Mouse (Mus musculus): ENCODE results near the gene Paqr5. TPM values are rescaled to one million over a fixed set of nuclear protein-coding genes. Genes with fewer than 3 reads are reported as not detected.

Gene Paqr5
- polyA plus RNA-seq, 1 experiment: 0.93 TPM

GRCm38 (mm10) chr9:61925086-61925660 is 101.5 kb downstream of the Paqr5 start:
- no peak overlapping the region for H3K9ac ChIP-seq (ENCODE audit: low read depth, poor library complexity, severe bottlenecking)
- H3K36me3 ChIP-seq (ENCODE audit: control insufficient read depth, insufficient read depth, low read length, poor library complexity, severe bottlenecking): peaks cover 76% of the 10 kb centered on the region
- no peaks in the 10 kb centered on the region for H3K9me3 ChIP-seq (replicated peaks; ENCODE audit: control insufficient read depth, insufficient read depth, low read length, poor library complexity, severe bottlenecking)
- H3K27me3 ChIP-seq (ENCODE audit: control insufficient read depth, insufficient read depth, low read length, poor library complexity, severe bottlenecking): no peaks in the 10 kb centered on the region
- H3K4me3 ChIP-seq (ENCODE audit: low read depth, low read length): no peak overlapping the region
- no peak for TF ChIP-seq POLR2A (IDR thresholded peaks at IDR 0.05; ENCODE audit: insufficient read depth, low read length)
- TF ChIP-seq EP300 (IDR thresholded peaks at IDR 0.05; ENCODE audit: insufficient read depth, low read depth, low read length): no peak
- no peak for TF ChIP-seq CTCF (IDR thresholded peaks at IDR 0.05; ENCODE audit: low read depth, low read length)
- H3K4me1 ChIP-seq (ENCODE audit: control insufficient read depth, insufficient read depth, low read length): no peaks in the 10 kb centered on the region
- no peak overlapping the region for H3K27ac ChIP-seq (ENCODE audit: insufficient read depth, low read length)

GRCm38 (mm10) chr9:61920331-61920730 is 106.3 kb downstream of the Paqr5 start:
- no peak overlapping the region for H3K4me3 ChIP-seq (ENCODE audit: low read depth, low read length)
- H3K36me3 ChIP-seq (ENCODE audit: control insufficient read depth, insufficient read depth, low read length, poor library complexity, severe bottlenecking): peaks cover 69% of the 10 kb centered on the region
- H3K9me3 ChIP-seq (replicated peaks; ENCODE audit: control insufficient read depth, insufficient read depth, low read length, poor library complexity, severe bottlenecking): no peaks in the 10 kb centered on the region
- no peaks in the 10 kb centered on the region for H3K4me1 ChIP-seq (ENCODE audit: control insufficient read depth, insufficient read depth, low read length)
- TF ChIP-seq CTCF (IDR thresholded peaks at IDR 0.05; ENCODE audit: low read depth, low read length): no peak
- H3K9ac ChIP-seq (ENCODE audit: low read depth, poor library complexity, severe bottlenecking): no peak overlapping the region
- no peak overlapping the region for H3K27ac ChIP-seq (ENCODE audit: insufficient read depth, low read length)
- H3K27me3 ChIP-seq (ENCODE audit: control insufficient read depth, insufficient read depth, low read length, poor library complexity, severe bottlenecking): no peaks in the 10 kb centered on the region

DNA sequence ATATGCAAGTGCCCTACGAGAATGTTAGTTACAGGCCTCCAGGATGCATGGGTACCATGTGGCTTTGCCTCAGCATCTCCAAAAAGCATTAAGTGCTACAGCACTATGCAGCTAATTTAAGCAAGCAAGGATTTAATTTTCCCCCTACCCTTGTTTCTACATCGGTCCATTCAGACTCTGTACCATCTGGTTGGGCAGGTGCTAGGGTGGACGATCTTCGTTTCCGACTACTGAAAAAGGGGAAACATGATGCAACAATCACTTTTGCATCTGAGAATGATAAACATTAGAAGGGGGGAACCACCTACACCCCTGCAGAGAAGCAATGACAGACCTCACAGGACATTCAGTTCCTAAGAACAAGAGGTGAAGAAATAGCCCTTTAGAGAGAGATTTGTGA is 107.2 kb downstream of the Paqr5 start:
- Histone ChIP-seq H3K4me1 (ENCODE audit: control insufficient read depth, insufficient read depth, low read length) (no peaks in the 10 kb centered on the region), H3K36me3 (ENCODE audit: control insufficient read depth, insufficient read depth, low read length, poor library complexity, severe bottlenecking) (peaks cover 61% of the 10 kb centered on the region), H3K27me3 (ENCODE audit: control insufficient read depth, insufficient read depth, low read length, poor library complexity, severe bottlenecking) (no peaks in the 10 kb centered on the region), H3K4me3 (ENCODE audit: low read depth, low read length) (no peak overlapping the region), H3K9ac (ENCODE audit: low read depth, poor library complexity, severe bottlenecking) (no peak overlapping the region), H3K9me3 (replicated peaks; ENCODE audit: control insufficient read depth, insufficient read depth, low read length, poor library complexity, severe bottlenecking) (no peaks in the 10 kb centered on the region), H3K27ac (ENCODE audit: insufficient read depth, low read length) (no peak overlapping the region)
- TF ChIP-seq CTCF (IDR thresholded peaks at IDR 0.05; ENCODE audit: low read depth, low read length): no peak
- TF ChIP-seq POLR2A (IDR thresholded peaks at IDR 0.05; ENCODE audit: insufficient read depth, low read length): no peak
- no peak for TF ChIP-seq EP300 (IDR thresholded peaks at IDR 0.05; ENCODE audit: insufficient read depth, low read depth, low read length)

DNA sequence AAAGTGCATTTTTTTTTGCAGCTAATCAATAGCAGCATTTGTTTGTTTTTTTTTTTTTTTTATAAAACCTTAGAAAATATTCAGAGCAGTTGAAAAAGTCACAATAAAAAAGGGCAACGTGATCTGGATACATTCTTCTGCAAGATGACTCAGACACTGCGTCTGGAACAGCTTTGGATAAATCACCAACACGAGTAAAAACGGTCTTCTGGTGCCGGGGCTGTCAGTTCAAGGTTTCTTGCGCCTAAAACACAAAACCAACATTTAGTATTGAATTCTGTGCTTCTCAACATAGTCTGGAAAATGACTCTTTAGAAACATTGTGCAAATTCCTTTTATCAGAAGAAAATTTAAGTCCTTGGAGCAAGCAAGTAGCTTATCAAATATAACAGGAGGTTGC is 109.2 kb downstream of the Paqr5 start:
- H3K36me3 ChIP-seq (ENCODE audit: control insufficient read depth, insufficient read depth, low read length, poor library complexity, severe bottlenecking): peaks cover 61% of the 10 kb centered on the region
- no peaks in the 10 kb centered on the region for H3K4me1 ChIP-seq (ENCODE audit: control insufficient read depth, insufficient read depth, low read length)
- H3K4me3 ChIP-seq (ENCODE audit: low read depth, low read length): no peak overlapping the region
- H3K27ac ChIP-seq (ENCODE audit: insufficient read depth, low read length): no peak overlapping the region
- no peaks in the 10 kb centered on the region for H3K27me3 ChIP-seq (ENCODE audit: control insufficient read depth, insufficient read depth, low read length, poor library complexity, severe bottlenecking)
- no peak overlapping the region for H3K9ac ChIP-seq (ENCODE audit: low read depth, poor library complexity, severe bottlenecking)
- TF ChIP-seq EP300 (IDR thresholded peaks at IDR 0.05; ENCODE audit: insufficient read depth, low read depth, low read length): no peak
- no peak for TF ChIP-seq POLR2A (IDR thresholded peaks at IDR 0.05; ENCODE audit: insufficient read depth, low read length)
- TF ChIP-seq CTCF (IDR thresholded peaks at IDR 0.05; ENCODE audit: low read depth, low read length): no peak
- H3K9me3 ChIP-seq (replicated peaks; ENCODE audit: control insufficient read depth, insufficient read depth, low read length, poor library complexity, severe bottlenecking): no peaks in the 10 kb centered on the region

- Histone ChIP-seq H3K27me3 (ENCODE audit: control insufficient read depth, insufficient read depth, low read length, poor library complexity, severe bottlenecking) (no peaks in the 10 kb centered on the region), H3K27ac (ENCODE audit: insufficient read depth, low read length) (no peak overlapping the region), H3K9ac (ENCODE audit: low read depth, poor library complexity, severe bottlenecking) (no peak overlapping the region), H3K9me3 (replicated peaks; ENCODE audit: control insufficient read depth, insufficient read depth, low read length, poor library complexity, severe bottlenecking) (no peaks in the 10 kb centered on the region), H3K4me1 (ENCODE audit: control insufficient read depth, insufficient read depth, low read length) (no peaks in the 10 kb centered on the region), H3K4me3 (ENCODE audit: low read depth, low read length) (no peak overlapping the region), H3K36me3 (ENCODE audit: control insufficient read depth, insufficient read depth, low read length, poor library complexity, severe bottlenecking) (peaks cover 61% of the 10 kb centered on the region)
- TF ChIP-seq CTCF (IDR thresholded peaks at IDR 0.05; ENCODE audit: low read depth, low read length) (no peak), EP300 (IDR thresholded peaks at IDR 0.05; ENCODE audit: insufficient read depth, low read depth, low read length) (no peak), POLR2A (IDR thresholded peaks at IDR 0.05; ENCODE audit: insufficient read depth, low read length) (no peak)
Measured at GRCm38 (mm10) chr9:61916986-61917385, 109.7 kb downstream of the Paqr5 start.

DNA sequence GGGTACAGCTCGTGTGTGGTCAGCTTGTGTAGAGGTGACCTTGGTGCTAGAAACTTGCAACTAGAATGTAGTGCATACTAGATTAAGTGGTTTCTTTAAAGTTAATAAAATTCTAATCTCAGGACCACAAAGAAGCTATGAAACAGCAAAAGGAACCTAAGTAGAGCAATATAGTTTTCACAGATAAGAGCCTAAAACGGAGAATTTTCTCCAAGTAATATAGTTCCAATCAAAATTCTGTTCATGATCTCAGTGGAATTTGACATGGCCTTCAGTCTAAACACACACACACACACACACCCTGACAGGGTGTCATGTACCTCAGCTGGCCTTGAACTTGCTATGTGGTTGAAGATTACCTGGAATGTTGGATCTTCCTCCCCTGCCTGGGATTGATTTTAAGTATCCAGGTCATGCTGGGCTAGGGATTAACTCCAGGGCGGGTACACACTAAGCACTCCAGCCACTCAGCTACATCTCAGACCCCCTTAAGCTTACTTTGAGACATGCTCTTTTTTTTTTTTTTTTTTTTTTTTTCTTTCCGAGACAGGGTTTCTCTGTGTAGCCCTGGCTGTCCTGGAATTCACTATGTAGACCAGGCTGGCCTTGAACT is 111.2 kb downstream of the Paqr5 start:
- peaks cover 51% of the 10 kb centered on the region for H3K36me3 ChIP-seq (ENCODE audit: control insufficient read depth, insufficient read depth, low read length, poor library complexity, severe bottlenecking)

More for the DNA sequence above, 111.2 kb downstream of the Paqr5 start:
- TF ChIP-seq CTCF (IDR thresholded peaks at IDR 0.05; ENCODE audit: low read depth, low read length): no peak
- TF ChIP-seq EP300 (IDR thresholded peaks at IDR 0.05; ENCODE audit: insufficient read depth, low read depth, low read length): no peak
- TF ChIP-seq POLR2A (IDR thresholded peaks at IDR 0.05; ENCODE audit: insufficient read depth, low read length): no peak
- Histone ChIP-seq H3K9ac (ENCODE audit: low read depth, poor library complexity, severe bottlenecking) (peak overlapping the region; percentile 95), H3K27ac (ENCODE audit: insufficient read depth, low read length) (peak overlapping the region; percentile 85; the same call in 1 of the 2 replicates), H3K4me1 (ENCODE audit: control insufficient read depth, insufficient read depth, low read length) (no peaks in the 10 kb centered on the region), H3K27me3 (ENCODE audit: control insufficient read depth, insufficient read depth, low read length, poor library complexity, severe bottlenecking) (no peaks in the 10 kb centered on the region), H3K9me3 (replicated peaks; ENCODE audit: control insufficient read depth, insufficient read depth, low read length, poor library complexity, severe bottlenecking) (no peaks in the 10 kb centered on the region), H3K4me3 (ENCODE audit: low read depth, low read length) (no peak overlapping the region)

All from ES-Bruce4 (cell line).